Mouse (Mus musculus) hindbrain, embryonic 16.5 days (tissue): ENCODE results near the gene Adgrl3. TPM values are rescaled to one million over a fixed set of nuclear protein-coding genes. Genes with fewer than 3 reads are reported as not detected.

Experiments
- ATAC-seq: fragments of 200-750 bp; cut with Nextera tagmentation; 2 replicates; pipeline ENCODE4 v1.8.0; 2017; ENCODE audit warnings: moderate TSS enrichment, moderate library complexity
- H3K27ac ChIP-seq: fragments of 300-500 bp; sonication (generic); 2 replicates; pipeline ENCODE4 v1.5.1; 2014; ENCODE audit warnings: low read depth, mild to moderate bottlenecking, control low read depth, low read length, moderate library complexity
- H3K27me3 ChIP-seq: fragments of 300-500 bp; sonication (generic); replicated peaks from 2 replicates; pipeline ENCODE4 v1.6.1; 2014; ENCODE audit warnings: low read length; ENCODE audit not compliant: control insufficient read depth, insufficient read depth
- H3K36me3 ChIP-seq: fragments of 300-500 bp; sonication (generic); 2 replicates; pipeline ENCODE4 v1.6.1; 2014; ENCODE audit warnings: mild to moderate bottlenecking, low read length, moderate library complexity, mixed read lengths; ENCODE audit not compliant: control insufficient read depth, insufficient read depth
- H3K4me1 ChIP-seq: fragments of 300-500 bp; sonication (generic); 2 replicates; pipeline ENCODE4 v1.6.1; 2014; ENCODE audit warnings: low read depth, low read length; ENCODE audit not compliant: control insufficient read depth, insufficient read depth
- H3K4me2 ChIP-seq: fragments of 300-500 bp; sonication (generic); 2 replicates; pipeline ENCODE4 v1.6.1; 2014; ENCODE audit warnings: mild to moderate bottlenecking, low read length, control low read depth, moderate library complexity
- H3K4me3 ChIP-seq: fragments of 300-500 bp; sonication (generic); 2 replicates; pipeline ENCODE4 v1.5.1; 2014; ENCODE audit warnings: mild to moderate bottlenecking, low read length, control low read depth, moderate library complexity
- H3K9ac ChIP-seq: fragments of 300-500 bp; sonication (generic); 2 replicates; pipeline ENCODE4 v1.6.1; 2014; ENCODE audit warnings: low read depth, mild to moderate bottlenecking, control low read depth, low read length, moderate library complexity
- H3K9me3 ChIP-seq: fragments of 300-500 bp; sonication (generic); 2 replicates; pipeline ENCODE4 v1.6.1; 2014; ENCODE audit warnings: mild to moderate bottlenecking, low read length, moderate library complexity; ENCODE audit not compliant: control insufficient read depth
- WGBS: fragments of 180-500 bp; shearing (Covaris S2); extraction: QIAGEN DNeasy Blood & Tissue Kit; methylation state at CpG from one replicate; pipeline ENCODE4 v1.1.7; 2014; 5-methylcytosine and 5-hydroxymethylcytosine counted together
- polyA plus RNA-seq: library from polyadenylated mRNA; unstranded; fragments of >200 nt; fragmentation: Nextera tagmentation; extraction: Ambion mirVana; gene quantifications from 2 replicates; pipeline ENCODE4 v1.2.1, GENCODE M21; 2015

Gene Adgrl3
- polyA plus RNA-seq, 1 experiment from 2014 or later, result 67.2 TPM

DNA sequence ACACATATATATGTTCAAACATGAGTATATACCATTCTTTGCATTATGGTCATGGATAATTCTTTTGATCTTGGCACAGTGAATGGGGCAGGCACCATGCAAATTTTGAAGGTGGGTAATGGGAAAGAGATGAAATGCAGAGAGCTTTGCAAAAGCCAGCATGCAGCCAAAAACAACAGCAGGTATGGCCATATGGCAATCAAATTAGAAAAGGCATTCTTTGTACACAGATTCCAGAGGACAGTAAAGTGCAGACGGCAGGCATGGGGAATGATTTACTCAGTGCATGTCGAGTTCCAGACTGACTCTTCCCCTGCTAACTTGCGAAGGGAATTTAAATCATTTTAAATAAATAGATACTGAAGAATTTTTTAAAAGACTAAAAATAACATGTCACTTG lies 716.1 kb downstream of the Adgrl3 start:
- Histone ChIP-seq H3K27me3 (no peaks in the 10 kb centered on the region), H3K36me3 (no peaks in the 10 kb centered on the region), H3K4me2 (no peak overlapping the region), H3K9ac (no peak overlapping the region), H3K9me3 (no peaks in the 10 kb centered on the region), H3K4me1 (0 out of 2 replicates have a peak, but pooled peaks cover 2% of the 10 kb centered on the region), H3K27ac (no peak overlapping the region), H3K4me3 (no peak overlapping the region)
- WGBS, result 50% methylated on average over 3 of the region's 3 CpGs
- peak; percentile 72 for ATAC-seq

DNA sequence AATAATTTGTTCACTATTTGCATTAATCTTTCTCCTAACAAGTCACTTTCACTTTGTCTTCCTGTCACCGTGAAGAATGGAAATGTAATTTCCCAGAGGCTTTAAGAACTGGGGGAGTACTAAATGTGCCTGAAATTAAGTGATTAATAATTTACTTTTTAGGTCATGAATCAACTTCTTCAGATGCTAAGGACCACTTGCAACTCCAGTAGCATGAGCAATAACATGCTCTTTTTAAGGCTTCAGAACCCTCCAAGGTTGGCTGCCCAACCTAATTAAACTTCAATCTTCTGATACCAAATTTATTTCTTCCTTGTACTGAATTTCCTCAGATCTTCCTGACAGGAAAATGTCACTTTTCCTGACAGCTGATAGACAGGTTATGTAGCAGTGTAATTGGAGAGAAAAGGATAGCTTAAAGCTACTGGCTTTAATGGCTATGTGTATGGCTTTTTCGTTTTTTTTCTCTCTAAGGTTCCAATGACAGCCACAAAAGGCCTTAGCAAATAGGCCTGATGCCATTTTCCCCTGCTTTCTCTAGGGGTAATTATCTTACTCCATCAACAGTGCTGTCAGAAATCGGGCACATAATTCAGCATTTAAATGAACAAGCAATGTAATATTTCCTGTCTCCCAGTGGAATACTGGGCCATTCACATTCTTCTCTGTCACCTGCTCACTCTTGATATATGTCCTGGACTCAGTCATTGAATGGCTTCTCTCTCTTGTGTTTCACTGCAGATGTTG lies 718.5 kb downstream of the Adgrl3 start:
- no peaks in the 10 kb centered on the region for H3K27me3 ChIP-seq
- H3K9ac ChIP-seq, result no peak overlapping the region
- H3K4me2 ChIP-seq, result no peak overlapping the region
- 0 out of 2 replicates have a peak, but pooled peaks cover 2% of the 10 kb centered on the region for H3K4me1 ChIP-seq
- 39% methylated on average over 3 of the region's 3 CpGs for WGBS
- no peaks in the 10 kb centered on the region for H3K36me3 ChIP-seq
- no peak overlapping the region for H3K4me3 ChIP-seq
- no peaks in the 10 kb centered on the region for H3K9me3 ChIP-seq
- ATAC-seq, result peak; percentile 56; the same call in 1 of the 2 replicates
- no peak overlapping the region for H3K27ac ChIP-seq

DNA sequence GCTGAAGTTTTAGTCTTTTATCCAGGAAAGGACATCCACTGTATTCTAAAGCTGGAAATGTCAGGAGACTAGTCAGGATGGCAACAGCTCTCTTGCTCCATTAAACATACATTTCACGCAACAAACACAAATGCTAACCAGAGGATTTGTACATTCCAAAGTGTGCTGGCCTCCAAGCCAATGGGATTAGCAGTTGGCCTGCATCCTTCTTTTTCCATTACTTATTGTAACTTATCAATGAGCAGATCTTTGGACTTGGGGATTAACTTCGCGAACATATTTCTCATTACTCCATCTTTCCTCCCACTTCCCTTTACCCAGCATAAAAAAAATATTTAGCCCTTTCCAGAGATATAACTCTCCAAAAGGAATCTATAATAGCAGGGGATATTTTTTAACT lies 732.5 kb downstream of the Adgrl3 start:
- Histone ChIP-seq H3K4me1 (no peaks in the 10 kb centered on the region), H3K9ac (no peak overlapping the region), H3K4me2 (no peak overlapping the region), H3K36me3 (no peaks in the 10 kb centered on the region), H3K27me3 (no peaks in the 10 kb centered on the region), H3K9me3 (no peaks in the 10 kb centered on the region), H3K4me3 (no peak overlapping the region), H3K27ac (no peak overlapping the region)
- no peak for ATAC-seq
- 91% methylated on average over 3 of the region's 3 CpGs for WGBS

GRCm38 (mm10) chr5:81755711-81756110 lies 735.8 kb downstream of the Adgrl3 start:
- WGBS, result 80% methylated on average over 2 of the region's 2 CpGs

GRCm38 (mm10) chr5:81757093-81757725 lies 737.3 kb downstream of the Adgrl3 start:
- H3K4me2 ChIP-seq, result no peak overlapping the region
- no peak overlapping the region for H3K27ac ChIP-seq
- ATAC-seq, result no peak
- H3K4me1 ChIP-seq, result no peaks in the 10 kb centered on the region
- WGBS, result 66% methylated on average over 7 of the region's 7 CpGs
- H3K4me3 ChIP-seq, result no peak overlapping the region
- no peaks in the 10 kb centered on the region for H3K27me3 ChIP-seq
- H3K9me3 ChIP-seq, result no peaks in the 10 kb centered on the region
- H3K9ac ChIP-seq, result no peak overlapping the region
- no peaks in the 10 kb centered on the region for H3K36me3 ChIP-seq

More at GRCm38 (mm10) chr5:81755711-81756110, 735.8 kb downstream of the Adgrl3 start:
- H3K4me1 ChIP-seq, result no peaks in the 10 kb centered on the region
- no peak overlapping the region for H3K4me2 ChIP-seq
- H3K27me3 ChIP-seq, result no peaks in the 10 kb centered on the region
- no peak for ATAC-seq
- no peak overlapping the region for H3K4me3 ChIP-seq
- H3K9me3 ChIP-seq, result no peaks in the 10 kb centered on the region
- no peaks in the 10 kb centered on the region for H3K36me3 ChIP-seq
- H3K9ac ChIP-seq, result no peak overlapping the region
- no peak overlapping the region for H3K27ac ChIP-seq

DNA sequence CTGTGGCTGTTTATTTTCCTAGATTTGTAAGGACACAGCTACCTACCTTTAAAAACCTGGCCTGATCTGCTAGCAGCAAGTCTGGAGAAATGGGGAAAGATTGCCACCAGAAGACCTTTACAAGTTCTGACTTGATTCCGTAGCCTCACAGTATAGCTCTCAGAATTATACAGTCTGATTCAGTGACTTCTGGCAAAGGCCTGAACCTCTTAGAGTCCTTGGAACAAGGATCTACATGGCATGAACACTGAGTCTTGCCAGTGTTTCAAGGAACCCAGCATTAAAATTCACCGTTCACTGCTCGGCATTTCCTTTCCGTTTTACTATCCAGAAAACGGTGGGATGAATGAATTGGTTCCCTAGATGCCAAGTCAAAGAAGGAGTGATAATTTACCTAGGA lies 756.3 kb downstream of the Adgrl3 start:
- no peaks in the 10 kb centered on the region for H3K4me1 ChIP-seq
- no peaks in the 10 kb centered on the region for H3K9me3 ChIP-seq
- 0 out of 2 replicates have a peak overlapping the region, but pooled peaks have one; percentile 9 for H3K27ac ChIP-seq
- ATAC-seq, result peak; percentile 64; the same call in 1 of the 2 replicates
- H3K4me3 ChIP-seq, result no peak overlapping the region
- no peaks in the 10 kb centered on the region for H3K36me3 ChIP-seq
- WGBS, result 59% methylated on average over 5 of the region's 5 CpGs
- no peak overlapping the region for H3K4me2 ChIP-seq
- H3K9ac ChIP-seq, result no peak overlapping the region
- no peaks in the 10 kb centered on the region for H3K27me3 ChIP-seq

DNA sequence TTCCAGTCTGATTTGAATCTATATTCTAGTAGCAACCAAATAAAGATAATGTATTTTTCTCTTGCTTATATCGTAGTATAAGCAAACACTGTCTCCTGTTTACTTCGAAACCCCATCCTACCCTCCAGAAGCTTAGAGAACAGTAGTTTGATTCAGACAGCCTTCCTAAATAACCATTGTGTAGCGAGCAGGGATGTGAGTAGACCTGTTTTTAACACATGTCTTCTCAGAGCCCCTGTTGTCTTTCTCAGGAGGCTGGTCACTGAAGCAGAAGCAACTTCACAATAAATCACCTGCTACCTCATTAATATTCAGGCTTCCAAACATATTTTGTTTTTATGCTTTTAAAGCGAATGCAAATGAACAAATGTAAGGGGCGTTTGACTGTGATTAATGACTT lies 756.8 kb downstream of the Adgrl3 start:
- no peaks in the 10 kb centered on the region for H3K27me3 ChIP-seq
- no peak overlapping the region for H3K4me2 ChIP-seq
- no peaks in the 10 kb centered on the region for H3K9me3 ChIP-seq
- ATAC-seq, result 0 out of 2 replicates have a peak, but pooled peaks have one; percentile 56
- no peaks in the 10 kb centered on the region for H3K36me3 ChIP-seq
- no peak overlapping the region for H3K4me3 ChIP-seq
- 38% methylated on average over 5 of the region's 5 CpGs for WGBS
- H3K27ac ChIP-seq, result no peak overlapping the region
- no peaks in the 10 kb centered on the region for H3K4me1 ChIP-seq
- no peak overlapping the region for H3K9ac ChIP-seq

GRCm38 (mm10) chr5:81784770-81785169 lies 764.8 kb downstream of the Adgrl3 start:
- Histone ChIP-seq H3K4me1 (no peaks in the 10 kb centered on the region), H3K27ac (no peak overlapping the region), H3K27me3 (no peaks in the 10 kb centered on the region), H3K9ac (no peak overlapping the region), H3K4me2 (no peak overlapping the region), H3K9me3 (no peaks in the 10 kb centered on the region), H3K4me3 (no peak overlapping the region), H3K36me3 (no peaks in the 10 kb centered on the region)
- 69% methylated on average over 8 of the region's 8 CpGs for WGBS
- ATAC-seq, result no peak

- WGBS, result 89% methylated on average over 1 of the region's 1 CpGs
- Histone ChIP-seq H3K4me2 (no peak overlapping the region), H3K4me1 (no peaks in the 10 kb centered on the region), H3K9me3 (peaks cover 5% of the 10 kb centered on the region; the same call in 1 of the 2 replicates), H3K27ac (no peak overlapping the region), H3K36me3 (peaks cover 11% of the 10 kb centered on the region), H3K9ac (no peak overlapping the region), H3K27me3 (no peaks in the 10 kb centered on the region), H3K4me3 (no peak overlapping the region)
- no peak for ATAC-seq
Measured at GRCm38 (mm10) chr5:81790710-81791109, 770.8 kb downstream of the Adgrl3 start.
